Mouse (Mus musculus) gastrocnemius, adult 2 months (tissue): ENCODE results near the gene Fut9. TPM values are rescaled to one million over a fixed set of nuclear protein-coding genes. Genes with fewer than 3 reads are reported as not detected.

Experiments
- DNase-seq: peaks from one replicate; pipeline ENCODE4 v3.0.0; 2022
- H3K27ac ChIP-seq: fragments of 200-600 bp; 2 replicates; pipeline ENCODE4 v1.8.1; 2022; ENCODE audit warnings: mild to moderate bottlenecking
- H3K4me3 ChIP-seq: fragments of 200-600 bp; 2 replicates; pipeline ENCODE4 v1.8.1; 2022; ENCODE audit warnings: mild to moderate bottlenecking, moderate library complexity
- CTCF ChIP-seq: fragments of 200-600 bp; IDR thresholded peaks from 2 replicates; pipeline ENCODE4 v1.8.1; 2022; ENCODE audit warnings: antibody characterized with exemption, mild to moderate bottlenecking, moderate library complexity
- intact Hi-C: fragments of 180-260 bp; cut with DNase I; formaldehyde crosslinking; loops from one replicate; pipeline ENCODE4 v1.15.1; 2025
- total RNA-seq, 2 experiments: library from RNA; stranded (reverse); gene quantifications; 2 replicates each; pipeline ENCODE4 v1.2.3; 2021

Gene Fut9
- total RNA-seq, 2 experiments from 2014 or later: not detected

DNA sequence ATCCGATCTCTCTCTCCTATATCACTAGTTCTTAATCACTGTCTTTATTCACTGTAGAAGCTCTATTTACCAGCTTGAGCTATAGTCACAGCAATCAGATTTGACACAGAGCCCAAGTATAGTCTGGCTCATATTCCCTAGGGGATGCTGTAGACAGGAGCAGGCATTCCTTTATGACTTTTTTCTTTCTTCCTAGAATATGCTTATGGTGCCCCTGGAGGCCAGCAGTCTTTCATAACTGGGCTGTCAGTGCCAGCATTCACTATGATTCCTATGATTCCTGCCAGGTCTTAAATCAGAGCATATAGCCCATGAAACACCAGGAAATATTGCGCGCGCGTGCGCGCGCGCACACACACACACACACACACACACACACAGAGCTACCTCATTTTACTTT is 172.6 kb downstream of the Fut9 start:
- Histone ChIP-seq H3K4me3 (no peak overlapping the region), H3K27ac (no peak overlapping the region)
- TF ChIP-seq CTCF: no peak
- no peak for DNase-seq
- intact Hi-C loops: no loop called here

DNA sequence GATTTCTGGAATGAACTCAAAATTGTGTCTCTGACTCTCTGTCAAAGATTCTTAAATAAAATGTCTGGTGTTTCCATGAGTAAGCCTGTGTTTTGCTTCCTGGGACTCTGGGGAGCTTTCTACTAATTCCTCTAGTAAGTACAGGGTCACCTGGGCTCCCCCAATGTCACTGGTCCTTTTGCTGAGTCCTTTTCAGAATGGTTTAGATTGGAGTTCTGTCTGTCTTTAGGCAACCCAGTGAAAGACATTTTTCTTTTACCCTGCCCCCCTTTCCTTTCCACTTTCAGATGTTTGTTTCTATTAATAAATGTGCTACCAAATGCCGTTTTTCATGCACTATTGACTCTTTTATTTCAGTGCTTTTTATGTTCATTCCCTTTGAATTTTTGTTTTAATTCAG is 173.0 kb downstream of the Fut9 start:
- intact Hi-C loops: no loop called here
- Histone ChIP-seq H3K27ac (no peak overlapping the region), H3K4me3 (no peak overlapping the region)
- no peak for TF ChIP-seq CTCF
- DNase-seq: no peak

DNA sequence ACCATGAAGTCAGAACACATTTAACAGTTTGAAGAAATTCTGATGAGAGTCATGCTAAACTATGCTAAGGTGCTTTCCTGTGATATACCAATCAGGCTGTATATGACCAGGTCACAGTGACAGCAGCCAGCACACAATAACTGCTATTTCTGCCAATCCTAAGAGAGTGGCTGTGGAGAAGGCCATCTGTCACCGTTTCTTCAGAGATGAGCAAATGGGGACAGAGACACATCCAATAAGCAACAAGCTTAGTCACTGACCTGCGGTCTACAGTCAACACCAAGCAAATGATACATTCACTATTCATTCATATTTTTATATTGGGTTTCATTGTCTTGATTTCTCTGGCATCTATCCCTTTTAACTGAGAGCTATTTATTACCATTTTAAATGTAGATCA is 176.9 kb downstream of the Fut9 start:
- Histone ChIP-seq H3K27ac (no peak overlapping the region), H3K4me3 (no peak overlapping the region)
- DNase-seq: no peak
- TF ChIP-seq CTCF: no peak
- intact Hi-C loops: no loop called here

DNA sequence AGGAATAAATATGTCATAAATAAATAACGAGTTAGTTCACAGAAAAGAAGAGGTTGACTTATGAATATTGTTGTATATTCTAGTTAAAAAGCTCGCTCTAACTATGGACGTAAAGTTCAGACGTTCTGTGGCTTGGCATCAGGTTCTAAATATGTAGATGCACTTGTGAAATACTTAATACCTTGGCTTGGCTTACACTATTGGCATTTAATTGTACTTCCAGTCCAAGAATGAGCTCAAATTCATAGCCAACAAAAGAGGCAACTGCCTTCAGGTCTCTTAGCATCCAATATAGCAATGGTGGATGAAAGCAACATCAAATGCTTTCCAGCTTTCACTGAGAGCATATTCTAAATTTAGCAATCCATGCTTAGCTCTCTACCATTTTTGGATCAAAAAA is 182.7 kb downstream of the Fut9 start:
- no peak for DNase-seq
- intact Hi-C loops: no loop called here
- Histone ChIP-seq H3K27ac (no peak overlapping the region), H3K4me3 (no peak overlapping the region)
- TF ChIP-seq CTCF: no peak

DNA sequence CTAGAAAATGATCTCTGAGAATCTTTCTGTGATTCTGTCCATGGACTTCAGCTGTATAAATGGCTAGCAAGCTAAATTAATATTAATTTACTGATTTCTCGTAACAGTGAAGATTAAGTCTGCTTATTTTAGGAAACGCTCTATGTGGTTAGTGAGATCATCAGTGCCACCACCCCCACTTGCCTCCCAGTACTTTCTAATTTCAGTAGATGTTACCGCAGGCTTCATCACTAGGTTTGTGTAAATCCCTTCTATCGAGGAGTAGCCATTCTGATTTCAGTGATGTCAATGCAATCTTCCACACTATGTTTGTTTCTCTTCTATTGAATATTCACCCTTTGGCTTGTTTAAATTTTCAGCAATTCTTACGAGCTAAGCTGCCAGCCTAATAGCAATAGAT is 186.6 kb downstream of the Fut9 start:
- DNase-seq: no peak
- intact Hi-C loops: no loop called here
- no peak for TF ChIP-seq CTCF

DNA sequence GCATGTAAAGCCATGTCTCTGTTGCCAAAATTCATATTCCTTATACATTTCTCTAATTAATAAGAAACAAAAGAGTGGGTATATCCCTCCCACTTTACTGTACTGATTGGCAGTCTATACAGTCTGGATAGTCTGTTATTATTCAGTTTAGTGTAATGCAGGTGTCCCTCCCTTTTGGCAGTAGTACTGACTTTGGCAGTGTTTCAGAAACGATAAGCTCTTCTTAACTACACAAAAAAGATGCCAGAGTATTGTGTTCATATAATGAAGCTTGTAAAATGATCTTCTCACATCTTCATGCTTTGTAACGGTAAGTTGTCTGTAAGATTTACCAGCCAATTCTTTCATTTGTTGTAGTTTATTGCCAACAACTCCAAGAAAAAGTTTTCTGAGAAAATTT is 189.6 kb downstream of the Fut9 start:
- intact Hi-C loops: no loop called here

More for the DNA sequence above, 186.6 kb downstream of the Fut9 start:
- H3K4me3 ChIP-seq: no peak overlapping the region
- H3K27ac ChIP-seq: no peak overlapping the region

DNA sequence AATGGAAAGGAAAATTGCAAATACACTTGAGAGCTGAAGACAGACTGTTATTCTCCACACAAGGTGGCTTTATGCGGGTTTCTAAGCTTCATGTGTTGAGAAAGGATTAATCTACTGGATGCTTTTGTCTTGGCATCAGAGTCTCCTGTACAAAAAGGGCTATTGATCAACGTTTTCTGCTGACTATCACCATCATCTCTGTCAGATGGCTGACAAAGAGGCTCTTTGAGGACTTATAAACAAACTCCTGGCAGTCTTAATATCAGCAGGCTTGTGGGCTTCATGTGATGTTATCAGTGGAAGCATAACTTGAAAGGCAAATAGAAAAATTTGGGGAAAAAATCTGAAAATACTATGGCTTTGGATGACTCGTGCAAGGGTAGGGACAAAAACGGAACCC is 206.8 kb downstream of the Fut9 start:
- DNase-seq: no peak
- no peak for TF ChIP-seq CTCF

More for the DNA sequence above, 189.6 kb downstream of the Fut9 start:
- Histone ChIP-seq H3K27ac (no peak overlapping the region), H3K4me3 (no peak overlapping the region)
- DNase-seq: no peak
- TF ChIP-seq CTCF: no peak

More for the DNA sequence above, 206.8 kb downstream of the Fut9 start:
- intact Hi-C loops: no loop called here
- Histone ChIP-seq H3K4me3 (no peak overlapping the region), H3K27ac (no peak overlapping the region)
